Mouse (Mus musculus) Patski (cell line): ENCODE results near the gene 7530416G11Rik. TPM values are rescaled to one million over a fixed set of nuclear protein-coding genes. Genes with fewer than 3 reads are reported as not detected.
A peak's percentile ranks its signal among the peaks of the same experiment; 100 is the strongest.

Experiments
- ATAC-seq: fragments of 100-300 bp; one replicate; pipeline ENCODE4 v1.8.0; 2021
- CTCF ChIA-PET: fragments of 350-600 bp; sonication (Branson Sonifier 250); formaldehyde crosslinking; loops from one replicate; lab custom pipeline; 2022; ENCODE audit warnings: inconsistent platforms; lab: Charles Lee
- POLR2A ChIA-PET: fragments of 350-600 bp; sonication (Branson Sonifier 250); formaldehyde crosslinking; loops from one replicate; lab custom pipeline; 2022; ENCODE audit warnings: antibody characterized with exemption, inconsistent platforms; lab: Charles Lee
- DNase-seq: peaks from one replicate; pipeline ENCODE4 v3.0.0-alpha.2; 2011; ENCODE audit warnings: low read depth, low spot score
- H3K27me3 ChIP-seq: fragments of 371-371 bp; one replicate; pipeline ENCODE4 v1.5.1; 2021
- CTCF ChIP-seq: fragments of 100-300 bp; IDR thresholded peaks from one replicate; pipeline ENCODE4 v1.5.1; 2021
- in situ Hi-C: fragments of 300-500 bp; cut with MboI; formaldehyde crosslinking; loops from 3 replicates; pipeline ENCODE4 v1.11.1; 2018; ENCODE audit warnings: low pct_unique_long_range_greater_than_20kb, mixed read lengths
- polyA plus RNA-seq: library from polyadenylated mRNA; unstranded; gene quantifications from one replicate; pipeline ENCODE4 v1.2.3, GENCODE M21; 2021

The 7530416G11Rik gene
- polyA plus RNA-seq, result not detected

DNA sequence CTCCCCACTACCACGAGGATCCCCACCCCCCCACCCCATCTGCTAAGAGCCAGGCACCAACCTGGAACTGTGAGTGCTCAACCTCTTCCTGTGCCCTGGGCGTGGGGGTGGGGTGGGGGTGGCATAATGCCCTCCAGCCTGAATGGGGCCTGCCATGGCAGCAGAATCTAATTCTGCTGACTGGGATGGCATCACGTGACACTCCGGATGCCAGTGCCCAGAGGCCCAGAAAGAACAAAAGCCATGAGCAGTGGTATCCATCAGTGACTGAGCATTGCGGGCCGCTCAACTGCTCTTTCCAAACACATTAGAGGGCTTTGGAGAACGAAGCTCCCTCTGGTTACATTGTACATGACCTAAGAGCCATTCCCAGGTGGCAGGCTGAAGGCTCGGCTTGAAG, at the start of gene 7530416G11Rik:
7530416G11Rik (minus strand) TSS at position 101 of the 400 bp plus-strand sequence.
- ChIA-PET POLR2A (no interaction called here), CTCF (no interaction called here)
- TF ChIP-seq CTCF, result no peak
- ATAC-seq (no peak), DNase-seq (no peak)
- H3K27me3 ChIP-seq, result no peaks in the 10 kb centered on the region
- in situ Hi-C loops, result no loop called here

DNA sequence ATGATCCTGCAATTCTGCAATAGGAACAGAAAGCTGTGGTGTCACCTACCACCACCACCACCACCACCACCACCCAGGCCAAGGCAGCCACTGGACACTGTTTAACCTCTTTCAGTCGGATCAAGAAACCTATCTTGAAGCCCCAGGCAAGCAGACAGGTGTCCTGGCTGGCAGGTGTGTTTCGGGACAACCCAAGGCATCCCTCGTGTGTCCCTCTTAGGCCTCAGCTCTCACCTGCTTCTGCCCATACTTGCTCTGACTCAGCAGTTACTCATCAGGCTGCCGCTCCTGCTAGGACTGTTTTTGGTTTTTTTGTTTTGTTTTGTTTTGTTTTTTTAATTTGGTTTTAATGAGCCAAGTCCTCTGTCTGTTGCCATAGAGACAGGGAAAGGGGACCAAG, 43.5 kb upstream of the 7530416G11Rik start:
- no peak for TF ChIP-seq CTCF
- DNase-seq (no peak), ATAC-seq (no peak)
- in situ Hi-C loops, result no loop called here
- CTCF ChIA-PET, result interaction anchor here (0.8 to 1.0 kb wide), 2 partner anchors 8 to 23 kb away, joined by 3 read pairs; no protein-coding TSS in a partner anchor
- H3K27me3 ChIP-seq, result no peaks in the 10 kb centered on the region
- POLR2A ChIA-PET, result interaction anchor here (1.0 to 1.4 kb wide), 3 partner anchors 12 to 28 kb away, joined by 3 to 4 read pairs (median 4); no protein-coding TSS in a partner anchor

DNA sequence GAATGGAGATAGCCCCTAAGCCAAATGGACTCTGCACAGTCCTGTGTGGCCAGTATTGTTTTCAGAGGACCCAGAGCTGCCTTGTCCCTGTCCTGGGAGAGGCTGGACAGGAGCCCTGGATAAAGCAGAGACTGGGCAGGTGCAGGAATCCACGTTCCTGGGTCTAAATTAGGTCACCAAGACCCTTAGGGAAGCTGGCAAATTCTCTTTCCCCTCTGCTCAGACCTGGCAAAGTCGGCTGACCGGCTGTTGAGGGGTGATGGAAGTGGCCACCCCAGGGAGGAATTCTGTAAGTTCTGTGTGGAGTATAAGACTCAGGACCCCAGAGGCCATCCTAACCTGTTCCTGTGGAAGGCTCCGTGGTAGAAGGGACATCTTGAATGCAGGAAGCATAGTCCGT, 42.3 kb upstream of the 7530416G11Rik start:
- ChIA-PET POLR2A (no interaction called here), CTCF (interaction anchor here (1.3 kb wide), 1 partner anchor 10 kb away, joined by 3 read pairs; no protein-coding TSS in a partner anchor)
- in situ Hi-C loops, result no loop called here
- ATAC-seq (no peak), DNase-seq (no peak)
- H3K27me3 ChIP-seq, result no peaks in the 10 kb centered on the region
- TF ChIP-seq CTCF, result no peak

DNA sequence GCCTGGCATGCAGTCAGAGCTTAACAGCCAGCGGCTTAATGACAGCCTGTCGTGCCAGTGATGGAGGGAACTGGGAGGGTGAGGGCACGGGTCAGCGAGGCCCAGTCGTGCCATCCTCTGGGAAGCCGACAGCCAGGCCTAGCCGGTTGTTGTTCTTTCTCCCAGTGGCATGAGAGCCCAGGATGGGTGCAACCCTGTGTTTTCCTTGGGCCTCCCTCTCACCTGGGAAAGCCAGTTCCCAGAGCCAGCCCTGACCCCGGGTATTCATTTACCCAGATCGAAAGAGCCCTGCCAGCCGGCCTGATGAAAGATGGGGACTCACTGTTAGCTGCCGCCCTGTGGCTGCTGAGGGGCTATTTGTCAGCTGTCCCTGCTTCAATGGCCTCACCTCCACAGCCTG, 35.1 kb upstream of the 7530416G11Rik start:
- DNase-seq, result peak; percentile 79
- ATAC-seq, result peak; percentile 15
- CTCF ChIA-PET, result interaction anchor here (1.1 to 2.1 kb wide), 6 partner anchors 8 to 19 kb away, joined by 3 to 9 read pairs (median 4); no protein-coding TSS in a partner anchor
- H3K27me3 ChIP-seq, result no peaks in the 10 kb centered on the region
- no peak for TF ChIP-seq CTCF
- in situ Hi-C loops, result no loop called here
- POLR2A ChIA-PET, result interaction anchor here (0.5 to 2.5 kb wide), 5 partner anchors 28 to 146 kb away, joined by 3 to 11 read pairs (median 3); no protein-coding TSS in a partner anchor

DNA sequence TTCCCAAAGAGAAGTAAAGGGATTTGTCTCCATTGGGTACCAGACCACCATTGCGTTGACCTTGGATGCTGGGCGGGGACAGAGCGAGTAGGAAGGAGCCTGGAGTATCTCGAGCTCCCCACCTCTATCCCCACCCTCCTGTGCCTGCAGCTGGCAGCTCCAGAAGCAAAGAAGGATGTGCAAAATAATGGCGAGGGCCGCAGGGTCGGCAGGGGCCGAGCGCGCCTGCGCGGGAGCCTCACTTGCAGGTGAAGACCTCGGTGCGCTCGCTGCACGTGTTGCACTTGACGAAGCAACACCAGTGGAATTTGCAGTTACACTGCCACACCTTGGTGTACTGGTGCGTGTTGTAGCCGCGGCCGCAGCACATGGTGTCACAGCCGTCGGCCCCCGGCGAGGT, 34.1 kb upstream of the 7530416G11Rik start:
- ATAC-seq (no peak), DNase-seq (no peak)
- TF ChIP-seq CTCF, result no peak
- POLR2A ChIA-PET, result interaction anchor here (1.3 to 2.5 kb wide), 2 partner anchors 40 to 43 kb away, joined by 4 to 11 read pairs; no protein-coding TSS in a partner anchor
- in situ Hi-C loops, result no loop called here
- no peaks in the 10 kb centered on the region for H3K27me3 ChIP-seq
- CTCF ChIA-PET, result interaction anchor here (2.1 kb wide), 1 partner anchor 14 kb away, joined by 9 read pairs; no protein-coding TSS in a partner anchor

DNA sequence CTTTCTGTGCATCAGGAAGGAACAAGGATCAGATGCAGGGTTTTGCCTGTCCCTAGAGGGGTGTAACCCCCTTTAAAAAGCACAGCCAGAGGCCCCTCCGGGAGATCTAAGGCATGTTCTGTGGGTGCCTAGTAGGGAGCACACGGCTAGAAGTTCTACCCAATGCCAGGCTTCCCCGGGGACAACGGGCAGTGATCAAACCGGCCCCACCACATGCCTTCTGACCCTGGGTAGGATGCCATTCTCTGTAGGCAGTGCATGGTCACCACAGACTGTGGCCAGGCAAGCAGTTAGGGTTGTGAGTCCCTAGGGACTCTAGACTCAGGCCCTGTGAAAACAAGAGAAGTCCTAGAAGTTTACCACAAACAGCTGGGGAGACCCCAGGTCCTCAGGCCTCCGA, 31.6 kb upstream of the 7530416G11Rik start:
- in situ Hi-C loops, result no loop called here
- TF ChIP-seq CTCF, result no peak
- no peaks in the 10 kb centered on the region for H3K27me3 ChIP-seq
- CTCF ChIA-PET, result no interaction called here
- ATAC-seq, result peak; percentile 41
- POLR2A ChIA-PET, result interaction anchor here (1.1 to 1.2 kb wide), 3 partner anchors 33 to 53 kb away, joined by 3 read pairs; no protein-coding TSS in a partner anchor
- DNase-seq, result no peak

DNA sequence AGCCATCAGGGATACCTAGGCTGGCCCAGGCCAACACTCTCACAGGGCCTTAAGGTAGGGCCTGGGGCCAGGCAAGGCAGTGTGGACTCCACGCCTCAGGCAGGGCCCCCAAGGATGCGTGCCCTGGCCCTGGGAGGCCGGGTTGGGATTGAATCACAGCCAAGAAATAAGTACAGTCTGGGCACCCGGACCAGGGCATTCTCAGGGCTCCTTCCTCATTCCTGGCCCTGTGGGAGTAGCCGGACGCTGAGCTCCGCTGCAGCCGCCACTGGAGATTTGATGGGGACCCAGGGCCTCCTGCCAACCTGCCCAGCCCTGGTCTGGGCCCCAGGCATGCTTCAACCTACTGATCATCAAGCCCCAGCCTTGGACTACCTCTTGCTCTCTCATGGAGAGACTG, 31.2 kb upstream of the 7530416G11Rik start:
- H3K27me3 ChIP-seq, result no peaks in the 10 kb centered on the region
- ChIA-PET CTCF (interaction anchor here (1.2 kb wide), 1 partner anchor 10 kb away, joined by 6 read pairs; no protein-coding TSS in a partner anchor), POLR2A (interaction anchor here (1.0 to 1.2 kb wide), 4 partner anchors 19 to 52 kb away, joined by 3 read pairs; no protein-coding TSS in a partner anchor)
- DNase-seq (peak; percentile 87), ATAC-seq (peak; percentile 58)
- no peak for TF ChIP-seq CTCF
- in situ Hi-C loops, result no loop called here

DNA sequence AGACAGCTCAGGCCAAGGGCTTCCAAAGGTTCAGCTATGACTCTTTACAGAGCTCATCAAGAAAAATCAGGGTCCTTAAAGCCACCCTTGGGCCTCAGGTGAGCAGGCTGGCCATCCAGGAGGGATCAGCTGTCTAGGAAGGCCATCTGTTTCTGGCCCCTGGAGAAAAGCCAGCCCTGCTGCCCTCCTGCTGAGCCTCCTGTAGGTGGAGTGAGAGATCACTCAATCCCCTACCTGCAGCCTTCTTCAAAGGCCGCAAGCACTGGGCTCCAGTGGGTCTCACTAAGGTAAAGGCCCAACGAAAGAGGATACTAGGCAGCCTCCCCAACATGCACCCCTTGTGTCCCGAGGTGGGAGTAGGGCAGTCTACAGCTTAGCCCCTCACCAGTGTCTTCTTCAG, 29.0 kb upstream of the 7530416G11Rik start:
- DNase-seq (no peak), ATAC-seq (no peak)
- ChIA-PET POLR2A (interaction anchor here (2.2 kb wide), 1 partner anchor 35 kb away, joined by 8 read pairs; no protein-coding TSS in a partner anchor), CTCF (interaction anchor here (0.8 to 1.6 kb wide), 6 partner anchors 8 to 51 kb away, joined by 3 to 6 read pairs (median 3); no protein-coding TSS in a partner anchor)
- in situ Hi-C loops, result no loop called here
- TF ChIP-seq CTCF, result no peak
- no peaks in the 10 kb centered on the region for H3K27me3 ChIP-seq

DNA sequence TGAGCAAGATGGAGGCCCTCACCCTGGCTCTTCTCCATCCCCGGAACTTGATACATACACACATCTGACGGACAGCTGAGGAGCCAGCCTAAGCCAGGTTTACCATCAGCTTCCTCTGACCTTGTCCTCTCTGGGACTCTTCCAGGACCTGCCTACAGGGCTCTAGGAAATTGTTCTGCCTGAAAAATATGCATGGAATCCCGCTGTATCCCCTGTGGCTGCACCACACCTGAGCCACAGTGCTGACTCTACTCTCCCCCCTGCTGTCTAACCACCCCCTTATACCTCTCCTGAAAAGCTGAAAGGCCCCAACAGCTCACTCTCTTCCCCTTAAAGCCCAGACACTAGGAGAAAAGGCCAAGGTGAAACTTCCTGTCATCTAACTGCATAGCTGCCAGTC, 26.9 kb upstream of the 7530416G11Rik start:
- no peak for ATAC-seq
- H3K27me3 ChIP-seq, result no peaks in the 10 kb centered on the region
- POLR2A ChIA-PET, result interaction anchor here (2.2 kb wide), 1 partner anchor 37 kb away, joined by 8 read pairs; no protein-coding TSS in a partner anchor
- no peak for DNase-seq
- in situ Hi-C loops, result loop anchor here (10.0 kb wide), 1 partner anchor 45 kb away; no protein-coding TSS in a partner anchor
- no peak for TF ChIP-seq CTCF
- CTCF ChIA-PET, result interaction anchor here (0.9 to 1.2 kb wide), 2 partner anchors 10 to 37 kb away, joined by 3 read pairs; no protein-coding TSS in a partner anchor

DNA sequence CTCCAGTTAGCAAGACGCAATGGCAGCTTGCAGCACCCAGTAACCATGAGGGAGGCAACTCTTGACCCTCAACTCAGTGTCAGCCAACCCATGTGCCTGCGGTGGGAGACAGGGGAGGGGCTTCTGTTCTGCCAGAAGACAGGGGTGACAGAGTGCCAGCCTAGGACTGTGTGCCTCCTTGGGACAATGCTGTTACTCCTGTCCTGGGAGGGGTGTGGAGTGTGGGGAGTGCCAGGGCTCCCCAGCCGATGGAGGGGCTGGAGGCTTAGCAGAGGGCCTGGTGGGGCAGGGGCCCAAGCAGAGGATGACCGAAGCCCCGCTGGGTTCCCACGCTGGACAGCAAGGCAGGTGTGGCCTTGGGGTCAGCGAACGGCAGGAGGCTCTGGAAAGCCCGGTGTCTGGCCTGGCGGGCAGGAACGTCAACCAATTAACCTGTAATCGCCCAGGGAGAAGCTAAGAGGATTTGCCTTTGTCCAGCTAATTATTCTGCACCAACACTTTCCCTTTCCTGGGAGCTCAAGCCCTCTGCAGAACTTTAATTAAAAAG, 21.4 kb upstream of the 7530416G11Rik start:
- ChIA-PET POLR2A (no interaction called here), CTCF (interaction anchor here (0.9 to 1.8 kb wide), 4 partner anchors 9 to 32 kb away, joined by 3 to 9 read pairs (median 4); no protein-coding TSS in a partner anchor)
- in situ Hi-C loops, result loop anchor here (10.0 kb wide), 1 partner anchor 50 kb away; no protein-coding TSS in a partner anchor
- H3K27me3 ChIP-seq, result no peaks in the 10 kb centered on the region
- no peak for ATAC-seq
- TF ChIP-seq CTCF, result no peak
- no peak for DNase-seq
